Mouse (Mus musculus) ES-Bruce4 (cell line): ENCODE measurements around the gene Parp8.

ENCODE experiments used
- CTCF ChIP-seq: IDR thresholded peaks from one replicate; pipeline ENCODE4 v1.8.1; 2011; ENCODE audit warnings: low read depth, low read length
- EP300 ChIP-seq: IDR thresholded peaks from 2 replicates; pipeline ENCODE4 v1.6.1; 2011; ENCODE audit warnings: low read depth, low read length; ENCODE audit not compliant: insufficient read depth
- POLR2A ChIP-seq: IDR thresholded peaks from one replicate; pipeline ENCODE4 v1.8.1; 2011; ENCODE audit warnings: low read length; ENCODE audit not compliant: insufficient read depth

- no peak for TF ChIP-seq CTCF
- no peak for TF ChIP-seq EP300
- no peak for TF ChIP-seq POLR2A
Observed at GRCm38 (mm10) chr13:116957577-116957976, 67.8 kb downstream of the Parp8 start.
